Mouse (Mus musculus): ENCODE results near the gene Stmn3.
A peak's percentile ranks its signal among the peaks of the same experiment; 100 is the strongest.

Stmn3 gene

GRCm38 (mm10) chr2:181314080-181314810 is at the start of gene Stmn3:
TSS of gene Stmn3 (minus strand) at chr2:181314500.
- no peak for DNase-seq (ENCODE audit: low spot score in 2 of 2)

DNA sequence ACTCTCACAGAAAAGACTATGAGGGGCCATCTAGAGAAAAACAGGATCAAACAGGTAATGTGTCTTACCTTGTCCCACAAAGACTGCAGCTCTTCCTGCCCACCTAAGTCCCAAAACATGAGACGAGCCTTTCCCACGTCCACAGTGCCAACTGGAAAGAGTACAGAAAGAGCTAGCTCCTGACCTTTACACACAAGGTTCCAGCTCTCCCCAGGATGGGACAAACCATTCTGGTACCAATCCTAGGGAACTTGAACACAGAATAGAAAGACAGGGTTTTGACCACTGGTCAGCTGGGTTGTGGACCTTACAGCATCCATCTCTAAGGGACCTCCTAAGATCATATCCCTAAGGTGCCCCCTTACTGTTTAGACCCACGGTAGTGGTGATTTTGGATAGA is 49.6 kb upstream of the Stmn3 start:
- DNase-seq (ENCODE audit: low spot score in 2 of 2) = no peak

- DNase-seq (ENCODE audit: low spot score in 2 of 2) = no peak
Observed at GRCm38 (mm10) chr2:181356780-181357179, 42.5 kb upstream of the Stmn3 start.

- no peak for DNase-seq (ENCODE audit: low spot score in 2 of 2)
Observed at GRCm38 (mm10) chr2:181342766-181343165, 28.5 kb upstream of the Stmn3 start.

- no peak for DNase-seq (ENCODE audit: low spot score in 2 of 2)
Observed at GRCm38 (mm10) chr2:181340426-181340825, 26.1 kb upstream of the Stmn3 start.

DNA sequence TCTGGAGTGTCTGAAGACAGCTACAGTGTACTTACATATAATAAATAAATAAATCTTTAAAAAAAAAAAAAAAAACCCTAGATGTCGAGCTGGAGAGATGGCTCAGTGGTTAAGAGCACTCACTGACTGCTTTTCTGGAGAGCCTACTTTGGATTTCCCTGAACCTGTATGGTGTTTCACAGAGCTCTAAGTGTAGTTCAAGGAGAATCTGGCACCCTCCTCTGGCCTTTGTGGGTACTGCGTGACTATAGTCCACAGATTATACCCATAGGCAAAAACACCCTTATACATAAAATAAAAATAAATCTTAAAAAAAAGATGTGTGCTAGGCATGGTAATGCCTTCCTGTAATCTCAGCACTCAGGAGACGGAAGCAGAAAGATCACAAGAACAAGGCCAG is 19.7 kb upstream of the Stmn3 start:
- peak; percentile 51 to 61 for DNase-seq (ENCODE audit: low spot score in 2 of 2)

- no peak for DNase-seq (ENCODE audit: low spot score in 2 of 2)
Observed at GRCm38 (mm10) chr2:181332542-181332941, 18.2 kb upstream of the Stmn3 start.

DNA sequence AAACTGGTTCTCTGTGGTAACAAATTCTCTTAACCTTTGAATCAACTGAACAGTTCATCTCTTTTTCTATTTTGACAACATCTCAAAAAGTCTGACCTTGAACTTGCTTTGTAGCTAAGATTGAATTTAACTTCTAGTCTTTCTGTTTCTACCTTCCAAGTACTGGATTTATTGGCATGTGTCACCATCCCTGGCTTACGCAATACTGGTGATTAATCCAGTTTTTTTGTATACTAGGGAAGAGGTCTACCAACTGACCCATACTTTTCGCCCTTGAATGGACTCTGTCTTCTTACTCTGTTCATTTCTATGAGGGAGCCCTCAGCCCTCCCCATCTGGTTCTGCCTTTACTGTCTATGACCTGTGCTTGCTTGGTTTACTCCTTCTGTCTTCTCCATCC is 11.8 kb upstream of the Stmn3 start:
- no peak for DNase-seq (ENCODE audit: low spot score in 2 of 2)

DNA sequence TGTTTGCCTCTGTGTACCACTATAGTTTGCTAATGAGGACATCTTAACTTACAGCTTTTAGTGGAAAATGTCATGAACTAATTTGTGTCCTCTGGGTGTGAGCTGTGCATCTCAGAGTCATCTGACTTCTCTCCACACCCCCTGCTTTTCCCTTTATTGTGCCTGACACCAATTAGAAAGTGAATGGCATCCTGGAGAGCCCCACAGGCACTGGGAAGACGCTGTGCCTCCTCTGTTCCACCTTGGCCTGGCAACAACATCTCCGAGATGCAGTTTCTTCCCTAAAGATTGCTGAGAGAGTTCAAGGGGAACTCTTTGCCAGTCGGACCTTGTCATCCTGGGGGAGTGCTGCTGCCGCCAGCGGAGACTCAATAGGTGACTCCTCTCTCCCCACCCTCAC is 7.8 kb upstream of the Stmn3 start:
- no peak for DNase-seq (ENCODE audit: low spot score in 2 of 2)

DNA sequence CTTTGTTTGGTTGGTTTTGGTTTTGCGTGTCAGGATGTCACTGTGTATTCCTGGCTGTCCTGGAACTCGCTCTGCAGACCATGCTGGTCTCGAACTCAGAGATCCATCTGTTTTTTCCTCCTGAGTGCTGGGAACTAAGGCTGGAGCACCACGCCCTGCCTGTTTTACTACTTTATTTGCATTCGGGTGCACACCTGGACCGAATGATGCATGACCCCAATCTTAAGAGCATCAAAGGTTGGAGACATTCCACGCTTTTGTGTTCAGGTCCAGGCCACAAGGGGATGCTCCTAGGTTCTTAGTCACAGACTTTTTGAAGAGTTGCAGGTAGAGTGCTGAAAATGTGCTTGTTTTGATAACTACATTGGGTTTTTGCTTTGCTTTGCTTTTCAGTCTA is 5.8 kb upstream of the Stmn3 start:
- no peak for DNase-seq (ENCODE audit: low spot score in 2 of 2)

DNA sequence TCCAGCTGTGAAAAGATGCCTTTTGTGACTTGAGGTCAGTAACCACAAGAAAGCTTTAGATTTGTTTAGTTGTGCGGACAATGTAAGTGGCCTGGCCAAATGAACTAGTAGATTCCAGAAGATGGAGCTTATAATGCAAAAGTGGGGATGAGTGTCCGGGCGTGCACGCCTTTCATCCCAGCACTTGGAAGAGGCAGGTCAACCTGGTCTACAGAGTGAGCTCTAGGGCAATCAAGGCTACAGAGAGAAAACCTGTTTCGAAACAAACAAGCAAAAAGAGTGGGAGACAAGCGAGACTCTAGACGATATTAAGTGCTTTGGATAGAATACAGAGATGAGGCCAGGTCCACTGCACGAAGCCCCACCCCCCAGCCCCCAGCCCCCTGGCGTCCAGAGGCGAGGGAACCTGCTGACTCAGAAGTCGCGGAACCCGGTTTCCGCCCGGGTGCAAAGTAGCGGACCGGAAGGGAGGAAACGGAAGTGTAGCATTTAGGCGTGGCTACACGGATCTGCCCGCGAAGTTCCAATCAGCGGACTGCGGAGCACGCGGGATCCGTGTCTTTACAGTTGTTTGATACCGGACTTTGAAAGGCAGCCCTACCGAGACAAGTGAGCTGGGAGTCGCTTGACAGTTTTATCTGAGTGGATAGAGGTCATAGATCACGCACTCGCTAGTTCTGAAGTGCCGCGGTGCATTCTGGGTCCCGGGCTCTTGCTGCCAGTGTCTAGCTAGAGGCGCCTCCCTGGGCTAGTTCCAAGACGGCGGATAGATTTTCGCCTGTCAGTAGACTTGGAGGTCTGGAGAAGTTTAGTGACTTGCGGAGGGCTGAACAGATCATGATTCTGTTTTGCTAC is 5.2 kb upstream of the Stmn3 start, which contains the start of gene Rtel1:
Rtel1 (plus strand) TSS at position 492 of the 855 bp plus-strand sequence.
- DNase-seq (ENCODE audit: low spot score in 2 of 2) = peak; percentile 77 to 82

GRCm38 (mm10) chr2:181313344-181314079 is 788 bp downstream of the Stmn3 start:
- no peak for DNase-seq (ENCODE audit: low spot score in 2 of 2)

DNA sequence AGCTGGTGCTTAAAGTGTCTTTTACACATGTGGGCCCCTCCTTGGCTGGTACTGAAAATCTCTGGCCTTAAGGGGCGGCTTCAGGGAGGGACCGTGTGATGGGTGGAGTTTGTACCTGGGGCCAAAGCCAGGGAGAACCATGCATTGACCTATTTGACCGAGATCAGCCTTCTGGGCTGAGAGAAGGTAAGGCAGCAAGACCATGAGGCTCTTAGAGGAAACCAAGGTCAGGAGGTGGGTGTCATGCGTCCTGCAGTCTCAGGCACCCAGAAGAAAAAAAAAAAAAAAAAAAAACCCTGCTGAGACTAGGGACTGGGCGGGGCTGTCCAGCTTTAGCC is 1.3 kb downstream of the Stmn3 start:
- DNase-seq (ENCODE audit: low spot score in 2 of 2) = no peak

- DNase-seq (ENCODE audit: low spot score in 2 of 2) = no peak
Observed at GRCm38 (mm10) chr2:181312435-181312834, 1.9 kb downstream of the Stmn3 start.

- DNase-seq (ENCODE audit: low spot score in 2 of 2) = peak; percentile 41 to 44
Observed at GRCm38 (mm10) chr2:181307144-181307804, 7.0 kb downstream of the Stmn3 start.

DNA sequence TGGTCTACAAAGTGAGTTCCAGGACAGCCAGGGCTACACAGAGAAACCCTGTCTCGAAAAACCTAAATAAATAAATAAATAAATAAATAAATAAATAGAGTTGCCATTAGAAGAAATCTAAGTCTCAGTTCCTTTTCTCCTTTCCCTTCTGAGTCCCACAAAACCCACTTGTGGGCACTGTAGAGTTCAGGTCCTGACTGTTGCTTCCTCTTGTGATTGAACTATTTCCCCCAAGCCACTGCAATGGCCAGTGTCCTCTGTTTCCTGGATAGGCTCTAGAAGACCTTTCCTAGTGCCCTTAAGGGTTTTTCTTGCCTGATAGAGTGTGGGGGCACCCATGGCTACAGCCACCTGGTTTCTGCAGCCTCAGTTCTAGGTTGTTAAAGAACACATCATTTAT is 9.4 kb downstream of the Stmn3 start:
- DNase-seq (ENCODE audit: low spot score in 2 of 2) = peak in 1 of 2 experiments; percentile 17

DNA sequence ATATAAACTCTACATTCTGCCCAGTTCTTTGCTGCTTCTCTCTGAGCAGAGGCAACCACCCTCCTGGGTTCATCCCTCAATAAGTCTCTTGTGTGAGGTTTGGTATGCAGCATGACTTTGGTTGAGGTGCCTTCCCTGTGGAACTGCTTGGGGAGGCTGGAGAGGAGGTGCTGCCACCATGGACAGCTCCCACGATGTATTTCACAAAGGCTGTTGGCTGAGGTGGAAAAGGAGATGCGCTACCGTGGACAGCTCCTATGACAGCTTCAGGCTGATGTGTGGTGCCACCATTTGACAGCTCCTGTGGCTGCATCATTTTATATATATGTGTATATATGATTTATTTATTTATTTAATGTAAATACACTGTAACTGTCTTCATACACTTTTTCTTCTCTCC is 12.3 kb downstream of the Stmn3 start:
- peak in 1 of 2 experiments; percentile 22 for DNase-seq (ENCODE audit: low spot score in 2 of 2)

- no peak for DNase-seq (ENCODE audit: low spot score in 2 of 2)
Observed at GRCm38 (mm10) chr2:181290937-181291336, 23.4 kb downstream of the Stmn3 start.

- no peak for DNase-seq (ENCODE audit: low spot score in 2 of 2)
Observed at GRCm38 (mm10) chr2:181288691-181289090, 25.6 kb downstream of the Stmn3 start.

GRCm38 (mm10) chr2:181287958-181288350 is 26.3 kb downstream of the Stmn3 start, which contains the start of gene Gmeb2:
TSS of gene Gmeb2 (minus strand) at chr2:181288035.
- peak; percentile 94 to 96 for DNase-seq (ENCODE audit: low spot score in 2 of 2)

DNA sequence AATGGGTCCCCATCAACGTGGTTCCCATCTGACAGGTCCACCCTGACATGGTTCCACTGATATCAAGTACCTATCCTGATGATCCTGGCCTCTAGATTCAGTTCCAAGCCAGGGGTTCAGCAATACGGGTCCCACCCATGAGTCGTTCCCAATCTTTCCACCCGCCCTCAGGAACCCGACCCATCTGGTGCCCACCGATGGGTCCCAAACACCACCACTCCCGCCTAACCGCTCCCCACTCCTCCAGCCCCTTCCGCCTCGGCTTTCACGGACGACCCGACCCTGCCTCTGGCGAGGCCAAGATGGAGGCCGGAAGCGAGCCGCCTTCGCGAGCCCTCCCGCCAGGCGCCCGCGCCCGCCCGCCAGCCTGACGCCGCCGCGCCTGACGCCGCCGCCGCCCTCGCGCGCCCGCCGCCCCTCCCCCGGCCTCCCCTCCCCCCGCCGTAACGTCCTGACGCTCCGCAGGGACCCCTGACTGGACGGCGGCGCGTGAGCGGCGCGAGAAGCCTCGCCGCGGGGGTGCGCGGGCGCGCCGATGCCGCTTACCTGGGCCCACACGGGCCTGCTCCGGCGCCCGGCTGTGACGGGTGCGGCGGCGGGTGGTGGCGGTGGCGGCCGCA is 26.9 kb downstream of the Stmn3 start:
- peak; percentile 81 for DNase-seq (ENCODE audit: low spot score in 2 of 2)
